Mouse (Mus musculus) heart, adult 2 months (tissue): ENCODE results near the gene Rab9. TPM values are rescaled to one million over a fixed set of nuclear protein-coding genes. Genes with fewer than 3 reads are reported as not detected.

Experiments used
- DNase-seq, 2 experiments: peaks; one replicate each; pipeline ENCODE4 v3.0.0; 2021
- H3K27ac ChIP-seq: fragments of 200-600 bp; 2 replicates; pipeline ENCODE4 v1.8.1; 2022
- H3K27me3 ChIP-seq: fragments of 200-500 bp; 2 replicates; pipeline ENCODE4 v1.6.1; 2012; ENCODE audit warnings: mild to moderate bottlenecking, low read length, inconsistent platforms, mixed read lengths; ENCODE audit not compliant: control insufficient read depth, insufficient read depth
- H3K36me3 ChIP-seq: fragments of 200-500 bp; 2 replicates; pipeline ENCODE4 v1.6.1; 2012; ENCODE audit warnings: low read length, inconsistent platforms; ENCODE audit not compliant: control insufficient read depth, insufficient read depth
- H3K4me1 ChIP-seq: fragments of 200-500 bp; 2 replicates; pipeline ENCODE4 v1.6.1; 2011; ENCODE audit warnings: low read length; ENCODE audit not compliant: control insufficient read depth, insufficient read depth
- H3K4me3 ChIP-seq: fragments of 200-600 bp; 2 replicates; pipeline ENCODE4 v1.8.1; 2022
- H3K79me2 ChIP-seq: fragments of 200-500 bp; replicated peaks from 2 replicates; pipeline ENCODE4 v1.6.1; 2012; ENCODE audit warnings: mild to moderate bottlenecking, inconsistent platforms, low read length, moderate library complexity, mixed read lengths; ENCODE audit not compliant: control insufficient read depth, insufficient read depth
- H3K9ac ChIP-seq: fragments of 200-500 bp; 2 replicates; pipeline ENCODE4 v1.6.1; 2012; ENCODE audit warnings: low read depth, mild to moderate bottlenecking, control low read depth, inconsistent platforms, low read length, mixed read lengths
- CTCF ChIP-seq: fragments of 200-600 bp; IDR thresholded peaks from 2 replicates; pipeline ENCODE4 v1.8.1; 2022; ENCODE audit warnings: antibody characterized with exemption, mild to moderate bottlenecking, moderate library complexity
- EP300 ChIP-seq: fragments of 200-500 bp; IDR thresholded peaks from 2 replicates; pipeline ENCODE4 v1.6.1; 2011; ENCODE audit warnings: low read depth, low read length, control low read depth; ENCODE audit not compliant: insufficient read depth
- POLR2A ChIP-seq: fragments of 200-500 bp; IDR thresholded peaks from 2 replicates; pipeline ENCODE4 v1.6.1; 2011; ENCODE audit warnings: mild to moderate bottlenecking, low read depth, low read length, control low read depth; ENCODE audit not compliant: insufficient read depth
- WGBS: fragments of 180-500 bp; shearing (Covaris S2); methylation state at CpG from one replicate; pipeline ENCODE4 v1.1.7; 2018; 5-methylcytosine and 5-hydroxymethylcytosine counted together
- intact Hi-C: fragments of 180-260 bp; cut with DNase I; formaldehyde crosslinking; loops from one replicate; pipeline ENCODE4 v1.15.1; 2025
- polyA plus RNA-seq: library from polyadenylated mRNA; depleted of rRNA; stranded (reverse); fragments of >200 nt; gene quantifications from 2 replicates; pipeline ENCODE4 v1.2.3, GENCODE M21; 2012
- total RNA-seq, 2 experiments: library from RNA; stranded (reverse); gene quantifications; 2 replicates each; pipeline ENCODE4 v1.2.3; 2021

Gene Rab9
- total and polyA plus RNA-seq, 3 experiments: 8.3 to 25.8 (median 21.9) TPM

DNA sequence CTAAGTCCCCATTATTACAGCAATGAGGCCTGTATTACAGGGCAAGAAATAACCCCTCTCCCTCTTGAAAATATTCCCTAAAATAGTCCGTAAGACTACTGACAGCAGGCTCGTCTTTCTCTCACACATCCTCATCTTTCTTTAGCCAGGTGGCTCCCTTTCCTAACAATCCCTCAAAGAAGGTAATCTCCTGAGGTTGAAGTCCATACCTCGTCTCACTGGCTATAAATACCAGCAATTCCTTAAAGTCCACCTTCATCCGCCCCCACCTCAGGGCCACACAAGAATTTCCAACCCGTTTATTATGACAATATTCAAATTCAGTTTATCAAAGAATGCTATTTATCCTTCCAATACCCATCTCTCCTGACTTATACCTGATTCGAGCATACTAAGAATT lies 7.1 kb downstream of the Rab9 start:
- Histone ChIP-seq H3K27me3 (no peaks in the 10 kb centered on the region), H3K36me3 (peaks cover 9% of the 10 kb centered on the region), H3K27ac (no peak overlapping the region), H3K79me2 (no peaks in the 10 kb centered on the region; the same call in 1 of the 2 replicates), H3K9ac (no peak overlapping the region), H3K4me1 (no peaks in the 10 kb centered on the region; the same call in 1 of the 2 replicates), H3K4me3 (no peak overlapping the region)
- intact Hi-C loops: no loop called here
- WGBS: 74% methylated on average over 6 of the region's 6 CpGs
- no peak for TF ChIP-seq POLR2A
- TF ChIP-seq EP300: no peak
- no peak for TF ChIP-seq CTCF
- DNase-seq: no peak

DNA sequence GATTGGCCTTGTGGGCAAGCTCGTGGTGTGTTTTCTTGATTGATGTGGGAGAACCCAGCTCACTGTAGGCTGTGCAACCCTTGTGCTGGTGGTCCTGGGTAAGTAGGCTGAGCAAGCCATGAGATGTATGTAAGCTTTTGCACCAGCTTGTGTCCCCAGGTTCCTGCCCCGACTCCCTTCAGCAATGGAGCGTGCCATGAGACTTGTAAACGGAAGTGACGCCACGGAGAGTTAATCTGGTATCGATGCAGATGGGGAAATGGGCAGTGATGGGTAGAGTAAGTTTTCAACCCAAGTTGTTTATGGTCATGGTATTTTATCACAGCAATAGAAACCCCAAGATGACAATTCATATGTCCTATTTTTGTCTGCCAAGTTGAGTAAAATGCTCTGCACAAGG lies 11.3 kb downstream of the Rab9 start:
- 84% methylated on average over 7 of the region's 7 CpGs for WGBS
- Histone ChIP-seq H3K4me1 (no peaks in the 10 kb centered on the region; the same call in 1 of the 2 replicates), H3K4me3 (no peak overlapping the region), H3K27ac (no peak overlapping the region), H3K79me2 (no peaks in the 10 kb centered on the region), H3K27me3 (no peaks in the 10 kb centered on the region), H3K9ac (no peak overlapping the region), H3K36me3 (no peaks in the 10 kb centered on the region)
- TF ChIP-seq CTCF (no peak), POLR2A (no peak), EP300 (no peak)
- DNase-seq: no peak
- intact Hi-C loops: no loop called here

- no peaks in the 10 kb centered on the region for H3K79me2 ChIP-seq
- no peak overlapping the region for H3K9ac ChIP-seq
- H3K4me3 ChIP-seq: no peak overlapping the region
- intact Hi-C loops: no loop called here
- no peaks in the 10 kb centered on the region; the same call in 1 of the 2 replicates for H3K4me1 ChIP-seq
- no peak overlapping the region for H3K27ac ChIP-seq
- 81% methylated on average over 1 of the region's 1 CpGs for WGBS
- H3K27me3 ChIP-seq: no peaks in the 10 kb centered on the region
- H3K36me3 ChIP-seq: no peaks in the 10 kb centered on the region
- TF ChIP-seq CTCF (no peak), EP300 (no peak), POLR2A (no peak)
- DNase-seq: no peak
Observed at GRCm38 (mm10) chrX:166455525-166455924, 24.1 kb downstream of the Rab9 start.

DNA sequence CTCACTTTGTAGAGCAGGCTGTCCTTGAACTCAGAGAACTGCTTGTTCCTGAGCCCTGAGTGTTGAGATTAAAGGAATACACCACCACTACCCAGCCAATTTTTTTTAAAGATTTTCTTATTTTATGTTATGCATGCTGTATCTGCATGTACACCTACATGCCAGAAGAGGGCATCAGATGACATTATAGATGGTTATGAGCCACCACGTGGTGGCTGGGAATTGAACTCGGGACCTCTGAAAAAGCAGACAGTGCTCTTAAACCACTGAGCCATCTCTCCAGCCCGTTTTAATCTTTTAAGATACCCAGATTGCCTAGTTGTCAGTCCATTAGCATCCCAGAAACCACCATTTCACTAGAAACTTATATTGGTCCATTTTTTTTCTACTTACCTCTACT lies 25.3 kb downstream of the Rab9 start:
- 77% methylated on average over 3 of the region's 3 CpGs for WGBS
- no peak overlapping the region for H3K27ac ChIP-seq

GRCm38 (mm10) chrX:166453532-166453931 lies 26.1 kb downstream of the Rab9 start:
- Histone ChIP-seq H3K4me1 (no peaks in the 10 kb centered on the region; the same call in 1 of the 2 replicates), H3K79me2 (no peaks in the 10 kb centered on the region), H3K4me3 (no peak overlapping the region), H3K27ac (no peak overlapping the region), H3K36me3 (no peaks in the 10 kb centered on the region), H3K27me3 (no peaks in the 10 kb centered on the region), H3K9ac (no peak overlapping the region)
- intact Hi-C loops: no loop called here
- DNase-seq: no peak
- TF ChIP-seq CTCF (no peak), EP300 (no peak), POLR2A (no peak)
- 48% methylated on average over 6 of the region's 6 CpGs for WGBS

More for the DNA sequence above, 25.3 kb downstream of the Rab9 start:
- Histone ChIP-seq H3K36me3 (no peaks in the 10 kb centered on the region), H3K79me2 (no peaks in the 10 kb centered on the region), H3K4me1 (no peaks in the 10 kb centered on the region; the same call in 1 of the 2 replicates), H3K4me3 (no peak overlapping the region), H3K9ac (no peak overlapping the region), H3K27me3 (no peaks in the 10 kb centered on the region)
- intact Hi-C loops: no loop called here
- peak; percentile 30; the same call in 1 of the 2 replicates for TF ChIP-seq CTCF
- TF ChIP-seq POLR2A: no peak
- no peak for DNase-seq

- H3K27me3 ChIP-seq: no peaks in the 10 kb centered on the region
- H3K4me1 ChIP-seq: peaks cover 1% of the 10 kb centered on the region
- WGBS: 58% methylated on average over 3 of the region's 3 CpGs
- H3K27ac ChIP-seq: no peak overlapping the region
- H3K9ac ChIP-seq: no peak overlapping the region
- intact Hi-C loops: loop anchor here (5.0 kb wide), 1 partner anchor 33 kb away; the partner anchor contains the start of gene Rab9
- H3K4me3 ChIP-seq: no peak overlapping the region
- H3K36me3 ChIP-seq: no peaks in the 10 kb centered on the region
- TF ChIP-seq POLR2A (no peak), EP300 (no peak), CTCF (no peak)
- no peak for DNase-seq
- H3K79me2 ChIP-seq: no peaks in the 10 kb centered on the region
Observed at GRCm38 (mm10) chrX:166444552-166444951, 35.1 kb downstream of the Rab9 start.
